Mouse (Mus musculus): ENCODE data around the gene Lmx1a. TPM values are rescaled to one million over a fixed set of nuclear protein-coding genes. Genes with fewer than 3 reads are reported as not detected.
A peak's percentile ranks its signal among the peaks of the same experiment; 100 is the strongest.

Gene Lmx1a
- total RNA-seq, 2 experiments from 2014 or later: 0.24 to 0.74 TPM

GRCm38 (mm10) chr1:167692683-167693045 is 3.6 kb downstream of the Lmx1a start:
- intact Hi-C loops (cut with DNase I; ENCODE audit: low total_unique reads): no loop called here
- DNase-seq: no peak

- intact Hi-C loops (cut with DNase I; ENCODE audit: low total_unique reads): no loop called here
- no peak for DNase-seq
These were observed 4.6 kb downstream of the Lmx1a start for GRCm38 (mm10) chr1:167693499-167694240.

GRCm38 (mm10) chr1:167694731-167695130 is 5.7 kb downstream of the Lmx1a start:
- DNase-seq: no peak
- intact Hi-C loops (cut with DNase I; ENCODE audit: low total_unique reads): no loop called here

- intact Hi-C loops (cut with DNase I; ENCODE audit: low total_unique reads): no loop called here
- DNase-seq: no peak
These were observed 6.9 kb downstream of the Lmx1a start for GRCm38 (mm10) chr1:167695910-167696459.

GRCm38 (mm10) chr1:167699706-167700105 is 10.7 kb downstream of the Lmx1a start:
- no peak for DNase-seq
- intact Hi-C loops (cut with DNase I; ENCODE audit: low total_unique reads): no loop called here

GRCm38 (mm10) chr1:167700221-167700620 is 11.2 kb downstream of the Lmx1a start:
- intact Hi-C loops (cut with DNase I; ENCODE audit: low total_unique reads): no loop called here

GRCm38 (mm10) chr1:167705527-167705926 is 16.5 kb downstream of the Lmx1a start:
- intact Hi-C loops (cut with DNase I; ENCODE audit: low total_unique reads): no loop called here
- DNase-seq: no peak

More at GRCm38 (mm10) chr1:167700221-167700620, 11.2 kb downstream of the Lmx1a start:
- no peak for DNase-seq

GRCm38 (mm10) chr1:167708761-167709160 is 19.7 kb downstream of the Lmx1a start:
- intact Hi-C loops (cut with DNase I; ENCODE audit: low total_unique reads): no loop called here

GRCm38 (mm10) chr1:167715730-167716341 is 26.8 kb downstream of the Lmx1a start:
- no peak for DNase-seq
- intact Hi-C loops (cut with DNase I; ENCODE audit: low total_unique reads): no loop called here

More at GRCm38 (mm10) chr1:167708761-167709160, 19.7 kb downstream of the Lmx1a start:
- no peak for DNase-seq

GRCm38 (mm10) chr1:167734471-167734870 is 45.4 kb downstream of the Lmx1a start:
- peak; percentile 16 for DNase-seq
- intact Hi-C loops (cut with DNase I; ENCODE audit: low total_unique reads): no loop called here

GRCm38 (mm10) chr1:167736793-167737192 is 47.8 kb downstream of the Lmx1a start:
- no peak for DNase-seq
- intact Hi-C loops (cut with DNase I; ENCODE audit: low total_unique reads): no loop called here

- DNase-seq: peak; percentile 22
- intact Hi-C loops (cut with DNase I; ENCODE audit: low total_unique reads): no loop called here
These were observed 50.2 kb downstream of the Lmx1a start for GRCm38 (mm10) chr1:167739286-167739685.

- intact Hi-C loops (cut with DNase I; ENCODE audit: low total_unique reads): no loop called here
- no peak for DNase-seq
These were observed 57.6 kb downstream of the Lmx1a start for GRCm38 (mm10) chr1:167746676-167747075.

GRCm38 (mm10) chr1:167752661-167753060 is 63.6 kb downstream of the Lmx1a start:
- intact Hi-C loops (cut with DNase I; ENCODE audit: low total_unique reads): no loop called here
- DNase-seq: no peak

- DNase-seq: no peak
- intact Hi-C loops (cut with DNase I; ENCODE audit: low total_unique reads): no loop called here
These were observed 65.0 kb downstream of the Lmx1a start for GRCm38 (mm10) chr1:167754085-167754484.

GRCm38 (mm10) chr1:167754636-167755522 is 65.8 kb downstream of the Lmx1a start:
- intact Hi-C loops (cut with DNase I; ENCODE audit: low total_unique reads): no loop called here
- DNase-seq: no peak

- intact Hi-C loops (cut with DNase I; ENCODE audit: low total_unique reads): no loop called here
- DNase-seq: no peak
These were observed 69.2 kb downstream of the Lmx1a start for GRCm38 (mm10) chr1:167758208-167758607.

- DNase-seq: no peak
- intact Hi-C loops (cut with DNase I; ENCODE audit: low total_unique reads): no loop called here
These were observed 71.3 kb downstream of the Lmx1a start for GRCm38 (mm10) chr1:167760307-167760706.

GRCm38 (mm10) chr1:167761785-167762223 is 72.8 kb downstream of the Lmx1a start:
- DNase-seq: no peak
- intact Hi-C loops (cut with DNase I; ENCODE audit: low total_unique reads): no loop called here

- DNase-seq: no peak
- intact Hi-C loops (cut with DNase I; ENCODE audit: low total_unique reads): no loop called here
These were observed 77.6 kb downstream of the Lmx1a start for GRCm38 (mm10) chr1:167766619-167767018.

Measured in gastrocnemius, postnatal 14 days (tissue).